Mouse (Mus musculus) spleen, postnatal 4 days (tissue): ENCODE data around the gene Prpf3.
"Not testable (repeated sequence)": the region's sequence is repeated elsewhere in the genome, so short reads cannot be mapped to it uniquely, and the experiment has no call there.

Experiments used
- DNase-seq, 2 experiments: peaks; one replicate each; pipeline ENCODE4 v3.0.0; 2022; ENCODE audit warnings: low spot score in 2 of 2

Gene Prpf3

DNA sequence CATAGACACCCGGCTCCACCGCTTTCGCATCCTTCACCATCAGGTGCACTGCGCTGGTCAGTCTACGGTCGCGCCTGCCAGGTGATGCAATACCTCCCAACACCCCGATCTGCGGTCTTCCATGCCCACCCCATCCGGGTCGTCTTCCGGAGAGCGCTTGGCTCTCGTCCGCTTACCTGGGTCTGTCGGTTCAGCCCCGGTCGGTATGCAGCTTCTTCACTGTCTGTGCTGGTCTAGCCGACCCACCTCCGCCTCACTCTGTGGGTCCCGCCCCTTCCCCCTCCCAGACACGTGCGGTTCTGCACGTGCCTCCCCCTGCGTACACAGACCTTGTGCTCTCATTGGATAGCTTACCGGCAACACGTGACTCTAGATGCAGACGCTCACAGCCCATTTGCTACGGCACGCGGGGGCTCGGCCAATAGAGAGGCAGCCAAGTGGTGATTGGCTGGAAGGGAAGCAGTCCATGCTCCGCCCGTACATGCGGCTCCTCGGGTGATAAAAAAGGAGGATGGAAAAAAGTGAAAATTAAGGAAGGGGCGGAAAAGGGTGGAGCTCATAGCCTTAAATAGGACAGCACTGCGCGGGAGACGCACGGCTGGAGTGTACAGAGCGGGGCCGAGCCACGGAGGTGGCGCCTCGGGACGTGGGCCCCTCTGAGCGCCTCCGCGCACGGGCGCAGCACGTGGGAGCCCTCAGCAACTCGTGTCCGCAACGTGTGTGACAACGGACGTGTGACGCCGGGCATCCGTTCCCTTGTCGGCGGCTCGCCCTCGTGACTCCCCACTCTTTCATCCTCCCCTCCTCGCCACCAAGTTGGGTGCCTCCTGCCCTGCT, 26.5 kb upstream of the Prpf3 start, which contains the start of gene Ciart:
Gene Ciart (minus strand): TSS at position 273 of the 837 bp plus-strand sequence.
- DNase-seq: peak; percentile 81 to 87

DNA sequence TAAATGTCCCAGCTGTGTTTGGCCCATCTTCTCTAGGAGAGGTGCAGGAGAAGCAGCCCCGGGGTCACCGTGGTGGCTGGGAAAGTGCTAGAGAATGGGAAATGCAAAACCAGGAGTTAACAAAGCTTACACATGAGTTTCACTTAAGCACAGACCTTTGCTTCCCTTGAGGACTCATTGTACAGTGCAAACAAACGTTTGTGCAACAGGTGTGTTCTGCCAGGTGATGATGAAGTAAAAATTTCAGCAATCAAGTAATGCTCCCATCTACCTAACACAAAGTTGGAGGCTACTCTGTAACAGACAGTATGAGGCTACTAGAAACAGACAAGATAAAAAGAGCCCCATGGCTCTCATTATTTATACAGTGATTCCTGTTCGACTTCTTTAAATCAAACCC, 23.4 kb upstream of the Prpf3 start:
- no peak for DNase-seq

DNA sequence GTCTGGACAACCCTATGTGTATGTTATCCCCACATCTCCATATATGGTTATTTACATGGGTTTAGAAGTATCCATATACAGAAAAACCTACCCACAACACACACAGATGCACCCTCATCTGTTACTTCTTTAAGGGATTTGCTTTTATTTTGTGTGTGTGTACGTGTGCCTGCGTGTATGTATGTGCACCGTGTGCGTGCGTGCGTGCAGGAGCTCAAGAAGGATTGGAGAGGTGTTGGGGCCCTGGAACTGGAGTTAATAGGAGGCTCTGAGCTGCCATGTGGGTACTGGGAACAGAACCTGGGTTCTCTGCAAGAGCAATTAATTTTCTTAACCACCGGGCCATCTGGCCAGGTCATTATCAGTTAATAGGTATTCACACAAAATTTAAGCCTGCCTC, 16.4 kb upstream of the Prpf3 start:
- no peak for DNase-seq

DNA sequence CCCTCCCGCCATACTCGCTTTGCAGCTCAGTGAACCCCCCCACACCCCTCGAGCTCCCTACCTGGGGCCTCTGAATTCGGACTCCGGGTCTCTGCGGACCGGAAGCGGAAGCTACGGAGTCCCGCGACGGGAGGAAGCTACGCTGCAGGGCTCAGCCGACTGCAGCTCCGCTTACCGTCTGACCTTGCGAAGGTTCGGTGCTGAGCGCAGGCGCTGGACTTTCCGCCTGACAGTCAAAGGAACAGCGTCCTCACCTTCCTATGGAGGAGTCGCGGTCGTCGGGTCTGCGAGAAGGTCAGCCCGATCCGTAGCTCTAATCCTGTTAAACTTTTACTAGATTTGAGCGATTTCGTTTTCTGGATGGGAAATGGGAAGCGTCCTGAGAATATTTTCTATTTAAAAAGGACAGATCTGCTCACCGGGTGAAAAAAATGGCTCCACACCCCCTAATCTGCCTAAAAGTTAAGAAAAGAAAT, 15.7 kb upstream of the Prpf3 start, which contains the start of gene Mrps21:
Gene Mrps21 (minus strand): TSS at position 128 of the 476 bp plus-strand sequence.
- peak; percentile 82 to 90 for DNase-seq

DNA sequence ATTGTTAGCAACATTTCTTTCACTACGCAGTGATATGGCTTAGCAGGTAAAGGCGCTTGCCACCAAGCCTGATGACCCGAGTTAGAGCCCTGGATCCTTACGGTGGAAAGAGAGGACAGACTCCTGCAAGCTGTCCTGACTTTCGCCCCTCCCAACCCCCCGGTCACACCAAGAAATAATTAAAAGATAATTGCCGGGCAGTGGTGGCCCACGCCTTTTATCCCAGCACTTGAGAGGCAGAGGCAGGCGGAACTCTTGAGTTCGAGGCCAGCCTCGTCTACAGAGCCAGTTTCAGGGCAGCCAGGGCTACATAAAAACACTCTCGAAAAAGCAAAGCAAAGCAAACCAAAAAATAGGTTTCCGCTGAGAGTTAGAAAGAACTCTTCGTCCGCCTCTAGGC, 15.3 kb upstream of the Prpf3 start:
- DNase-seq: peak in 1 of 2 experiments; percentile 69

DNA sequence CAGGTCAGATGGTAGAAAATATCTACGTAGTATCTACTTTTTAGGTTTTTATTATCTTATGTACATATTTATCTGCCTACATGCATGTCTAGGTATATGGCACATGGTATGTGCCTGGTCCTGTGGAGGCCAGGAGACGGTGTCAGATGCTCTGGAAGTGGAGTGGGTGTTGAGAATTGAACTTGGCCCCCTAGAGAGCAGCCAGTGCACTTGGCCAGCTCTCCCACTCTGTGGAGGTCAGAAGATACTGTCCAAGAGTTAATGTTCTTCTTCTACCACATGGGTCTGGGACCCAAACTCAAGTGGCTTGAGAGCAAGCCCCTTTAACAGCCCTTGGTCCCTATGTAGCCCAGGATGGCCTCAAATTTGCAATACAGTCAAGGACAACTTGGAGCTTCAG, 11.7 kb upstream of the Prpf3 start:
- DNase-seq: no peak

DNA sequence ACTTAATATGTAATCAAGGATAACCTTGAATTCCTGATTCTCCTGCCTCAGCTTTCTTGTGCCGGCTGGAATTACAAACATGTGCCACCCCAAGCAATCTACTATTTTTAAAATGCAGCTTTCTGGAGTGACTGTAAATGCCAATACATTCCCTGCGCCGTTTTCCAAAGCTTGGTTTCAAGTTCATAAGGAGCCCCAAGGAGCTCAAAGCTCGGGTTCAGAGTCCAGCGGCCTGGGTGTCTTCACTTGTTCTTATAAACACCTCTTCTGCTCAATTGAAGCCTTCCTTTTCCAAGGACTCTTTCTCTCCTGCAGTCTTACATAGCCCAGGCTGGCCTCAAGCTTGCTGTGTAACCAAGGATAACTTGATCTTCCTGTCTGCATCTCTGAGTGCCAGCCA, 10.4 kb upstream of the Prpf3 start:
- DNase-seq: no peak

DNA sequence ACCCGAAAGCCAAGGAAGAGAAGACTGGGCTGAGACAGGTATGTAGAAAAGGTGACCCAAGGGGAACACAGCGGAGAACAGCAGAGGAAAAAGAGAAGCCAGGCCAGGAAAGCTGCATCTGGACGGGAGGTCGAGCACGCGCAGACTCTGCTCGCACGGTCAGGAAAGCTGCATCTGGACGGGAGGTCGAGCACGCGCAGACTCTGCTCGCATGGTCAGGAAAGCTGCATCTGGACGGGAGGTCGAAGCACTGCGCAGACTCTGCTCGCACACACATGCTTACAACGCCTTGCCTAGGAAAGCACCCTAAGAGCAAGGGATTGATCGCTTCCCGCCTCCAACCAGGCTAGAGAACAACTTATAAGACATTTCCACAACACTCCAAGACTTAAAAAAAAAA, 9.9 kb upstream of the Prpf3 start:
- no peak for DNase-seq

DNA sequence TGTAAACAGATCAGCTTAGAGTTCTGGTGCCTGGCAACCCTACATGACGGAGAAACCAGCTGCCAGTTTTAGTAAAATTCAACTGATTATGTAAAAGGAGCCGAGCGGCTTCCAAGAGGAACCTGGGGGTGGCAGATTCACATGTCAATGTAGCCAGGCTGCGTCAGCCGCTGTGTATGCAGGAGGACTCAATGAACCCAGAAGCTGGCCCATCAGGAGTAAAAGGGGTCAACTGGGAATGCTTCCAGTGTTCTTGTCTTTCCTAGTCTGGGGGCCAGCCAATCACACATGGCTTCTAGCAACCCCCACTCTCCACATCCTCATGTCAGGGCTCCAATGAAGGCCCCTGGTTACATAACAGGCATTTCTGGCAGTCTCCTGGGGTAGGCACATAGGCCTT, 9.4 kb upstream of the Prpf3 start:
- DNase-seq: no peak

DNA sequence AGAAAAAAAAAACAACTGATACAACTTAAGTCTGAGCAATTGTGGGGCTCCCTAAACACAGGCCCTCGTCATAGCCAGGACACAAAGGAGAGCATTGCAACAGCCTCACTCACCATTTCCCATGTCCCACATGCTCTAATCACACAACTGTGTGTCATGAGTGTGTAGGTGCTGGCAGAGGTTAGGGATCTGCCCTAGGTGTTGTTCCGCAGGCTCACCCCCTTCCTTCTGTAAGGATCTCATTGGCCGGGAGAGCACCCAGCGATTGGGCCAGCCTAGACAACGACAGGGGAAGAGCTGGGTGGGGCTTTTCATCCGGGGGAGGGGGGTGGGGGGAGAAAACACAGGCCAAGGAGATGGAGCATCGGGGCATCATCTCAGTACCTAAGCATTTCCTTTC, 7.9 kb upstream of the Prpf3 start:
- no peak for DNase-seq

DNA sequence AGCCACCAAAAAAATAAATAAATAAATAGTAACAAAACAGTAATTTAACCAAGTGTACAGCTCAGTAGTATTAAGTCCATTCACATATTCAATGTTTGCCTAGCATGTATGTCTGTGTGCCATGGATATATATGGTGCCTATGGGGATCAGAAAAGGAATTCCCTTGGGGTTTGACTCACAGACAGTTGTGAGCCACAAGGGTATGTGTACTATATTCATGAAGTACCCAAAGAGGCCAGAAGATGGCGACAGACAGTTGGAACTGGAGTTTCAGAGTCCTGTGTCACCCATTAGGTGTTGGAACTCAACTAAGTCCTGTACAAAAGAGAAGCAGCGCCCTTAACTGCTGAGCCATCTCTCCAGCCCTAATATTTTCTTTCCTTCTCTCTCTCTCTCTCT, 6.1 kb upstream of the Prpf3 start:
- DNase-seq: peak; percentile 84 to 90

DNA sequence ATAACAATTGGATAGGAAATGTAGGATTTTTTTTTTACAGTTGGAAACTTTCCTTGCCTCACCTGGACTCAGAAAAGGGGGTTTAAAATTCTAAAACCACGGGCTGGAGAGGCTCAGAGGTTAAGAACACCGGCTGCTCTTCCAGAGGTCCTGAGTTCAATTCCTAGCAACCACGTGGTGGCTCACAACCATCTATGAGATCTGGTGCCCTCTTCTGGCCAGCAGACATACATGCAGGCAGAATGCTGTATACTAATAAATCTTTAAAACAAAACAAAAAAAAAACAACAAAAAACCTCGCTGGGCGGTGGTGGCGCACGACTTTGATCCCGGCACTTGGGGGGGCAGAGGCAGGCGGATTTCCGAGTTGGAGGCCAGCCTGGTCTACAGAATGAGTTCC, 5.5 kb upstream of the Prpf3 start:
- peak; percentile 28 to 76 for DNase-seq

DNA sequence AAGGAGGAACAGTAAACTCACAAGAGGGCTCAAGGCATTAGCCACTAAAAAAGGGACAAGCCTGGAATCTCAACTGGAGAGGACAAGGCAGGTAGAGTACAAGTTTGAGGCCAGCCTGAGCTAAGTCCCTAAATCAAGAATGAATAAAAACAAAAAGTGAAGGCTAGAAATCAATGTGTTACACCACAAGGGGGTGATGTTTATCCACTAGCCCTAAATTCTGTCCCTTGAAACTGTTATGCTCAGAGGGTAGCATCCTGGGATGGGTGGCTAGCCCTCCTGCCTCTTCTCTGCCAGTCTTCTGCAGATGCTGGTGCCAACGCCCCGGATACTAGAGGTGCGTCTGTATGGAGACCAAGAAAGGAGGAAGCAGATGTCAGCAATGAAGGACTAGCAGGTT, 4.6 kb upstream of the Prpf3 start:
- DNase-seq: no peak

DNA sequence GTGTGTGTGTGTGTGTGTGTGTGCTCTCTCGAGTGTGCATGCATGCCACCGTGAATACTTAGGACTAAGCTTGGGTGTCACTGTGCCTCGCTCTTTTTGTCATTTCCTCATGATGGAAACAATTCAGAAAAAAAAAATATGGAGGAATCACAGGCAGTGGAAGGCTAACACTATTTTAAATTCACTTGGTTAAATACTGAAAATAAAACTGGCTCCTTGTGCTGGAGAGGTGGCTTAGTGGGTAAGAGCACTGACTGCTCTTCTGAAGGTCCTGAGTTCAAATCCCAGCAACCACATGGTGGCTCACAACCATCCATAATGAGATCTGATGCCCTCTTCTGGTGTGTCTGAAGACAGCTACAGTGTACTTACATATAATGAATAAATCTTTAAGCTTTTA, 2.6 kb upstream of the Prpf3 start:
- not testable (repeated sequence) for DNase-seq

DNA sequence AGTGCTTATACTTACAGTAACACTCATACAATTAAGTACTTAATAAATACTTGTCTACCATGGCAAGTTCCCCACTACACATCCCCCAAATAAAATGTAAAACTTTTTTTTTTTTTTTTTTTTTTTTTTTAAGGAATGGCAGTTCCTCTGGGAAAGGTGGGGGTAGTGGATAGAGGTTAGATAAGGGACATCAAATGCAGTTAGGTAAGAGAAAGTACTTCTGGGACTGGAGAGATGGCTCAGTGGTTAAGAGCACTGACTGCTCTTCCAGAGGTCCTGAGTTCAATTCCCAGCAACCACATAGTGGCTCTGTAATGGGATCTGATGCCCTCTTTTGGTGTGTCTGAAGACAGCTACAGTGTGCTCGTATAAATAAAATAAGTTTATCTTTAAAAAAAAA, 1.4 kb upstream of the Prpf3 start:
- not testable (repeated sequence) for DNase-seq

DNA sequence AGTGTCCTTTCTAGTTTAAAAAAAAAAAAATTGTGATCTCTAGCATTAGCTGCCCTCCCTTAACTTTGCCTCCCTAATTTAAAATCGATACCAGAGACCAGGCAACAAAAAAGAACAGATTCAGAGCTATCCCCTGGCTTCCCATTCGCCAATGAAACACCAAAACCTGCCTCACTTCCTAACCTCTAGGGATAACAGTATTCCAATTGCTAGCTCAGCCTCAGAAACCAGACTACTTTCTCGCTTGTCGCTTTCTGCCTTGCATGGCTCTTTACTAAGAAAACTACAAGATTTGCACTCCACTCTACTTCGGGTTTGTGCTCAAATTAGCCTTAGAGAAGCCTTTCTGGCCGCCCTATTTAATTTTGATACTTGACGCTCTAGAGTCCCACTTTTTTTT, 430 bp upstream of the Prpf3 start:
- DNase-seq: peak in 1 of 2 experiments; percentile 57

DNA sequence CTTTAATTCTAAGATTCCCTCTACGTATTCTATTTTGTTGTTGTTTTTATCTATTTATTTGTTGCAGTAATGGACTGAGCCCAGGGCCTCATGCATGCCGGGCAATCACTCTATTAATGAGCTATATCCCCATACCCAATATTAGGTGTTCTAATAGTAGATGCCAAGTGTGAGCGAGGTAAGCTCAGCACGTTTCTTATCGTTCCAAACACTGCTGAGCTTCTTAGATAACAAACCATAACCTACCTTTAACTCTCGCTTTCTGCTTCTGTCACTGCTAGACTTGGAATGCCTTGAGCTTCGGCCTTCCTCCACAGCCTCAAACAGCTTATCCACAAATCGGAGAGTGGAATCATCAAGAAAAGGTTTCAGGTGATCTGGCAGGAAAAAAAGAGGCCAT, 4.4 kb downstream of the Prpf3 start:
- DNase-seq: no peak

DNA sequence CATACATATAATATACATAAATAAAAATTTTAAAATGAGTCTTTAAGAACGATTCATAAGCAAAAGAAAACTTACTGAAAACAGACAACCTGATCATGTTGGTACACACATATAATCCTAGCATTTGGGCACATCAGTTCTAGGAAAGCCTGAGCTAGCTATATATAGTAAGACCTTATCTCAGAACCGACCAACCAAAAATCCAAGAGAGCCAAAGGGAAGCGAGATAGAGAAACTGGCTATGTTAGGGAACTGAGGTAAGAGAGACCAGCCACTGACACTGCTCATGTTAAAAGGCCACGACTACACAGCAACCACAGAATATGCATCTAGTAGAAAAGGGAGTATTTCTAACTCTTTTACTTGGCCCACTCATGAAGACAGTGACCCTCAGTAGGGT, 5.1 kb downstream of the Prpf3 start:
- DNase-seq: no peak

DNA sequence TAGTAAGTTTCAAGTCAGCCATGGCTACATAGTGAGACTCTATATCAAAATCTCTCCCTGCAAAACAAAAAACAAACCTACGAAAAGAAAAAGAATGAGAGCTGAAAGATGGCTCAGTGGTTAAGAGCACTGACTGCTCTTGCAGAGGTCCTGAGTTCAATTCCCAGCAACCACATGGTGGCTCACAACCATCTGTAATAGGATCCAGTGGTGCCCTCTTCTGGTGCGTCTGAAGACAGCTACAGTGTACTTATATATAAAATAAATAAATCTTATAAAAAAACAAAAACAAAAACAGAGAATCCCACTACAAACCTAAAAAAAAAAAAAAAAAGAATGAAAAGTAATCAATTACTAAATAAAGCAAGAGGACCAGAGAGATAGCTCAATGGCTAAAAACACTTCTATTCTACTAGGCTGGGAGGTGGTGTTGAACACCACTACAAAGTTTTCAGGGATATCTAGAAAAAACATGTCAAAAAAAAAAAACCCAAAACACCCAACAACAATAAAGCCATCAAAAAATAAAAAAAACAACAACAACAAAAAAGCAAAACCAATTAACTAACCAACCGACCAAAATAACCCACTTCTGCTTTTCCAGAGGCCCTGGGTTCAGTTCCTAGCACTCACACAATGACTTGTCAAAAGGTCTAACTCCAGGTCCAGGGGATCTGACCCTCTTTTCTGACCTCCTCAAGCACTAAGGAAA, 13.0 kb downstream of the Prpf3 start:
- no peak for DNase-seq

DNA sequence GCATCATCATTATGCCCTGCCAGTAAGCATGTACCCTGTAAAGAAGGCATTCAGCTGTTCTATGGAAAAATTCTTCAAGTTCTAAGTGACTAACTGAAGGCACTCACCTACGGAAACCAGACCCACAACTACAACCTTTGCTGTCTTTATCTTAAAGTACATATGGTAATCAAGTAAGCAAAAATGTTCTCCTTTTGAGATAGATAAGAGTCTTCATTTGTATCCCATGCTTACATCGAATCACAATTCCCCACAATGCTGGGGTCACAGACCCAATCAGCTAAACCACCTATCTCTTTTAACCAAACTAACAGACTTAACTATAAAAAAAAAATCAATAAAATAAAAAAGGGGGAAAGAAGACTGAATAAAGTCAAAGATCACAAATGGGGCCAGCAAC, 16.4 kb downstream of the Prpf3 start:
- no peak for DNase-seq

DNA sequence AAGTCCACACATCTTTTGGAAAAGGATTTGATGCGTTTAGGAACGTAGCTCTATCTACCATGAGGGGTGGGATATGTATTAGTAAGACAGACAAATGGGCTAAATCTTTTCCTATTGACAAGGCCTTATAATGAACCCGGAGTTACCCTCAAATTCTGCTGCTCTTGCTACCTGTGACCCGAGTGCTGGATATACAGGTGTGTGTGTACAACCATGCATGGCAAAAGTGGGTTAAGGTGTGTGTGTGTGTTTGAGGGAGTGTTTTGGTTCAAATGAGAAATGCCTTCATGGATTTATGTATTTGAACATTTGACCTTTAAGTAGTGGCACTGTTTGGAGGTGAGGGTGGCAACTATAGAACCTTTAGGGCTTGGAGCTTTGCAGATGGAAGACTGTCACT, 26.6 kb downstream of the Prpf3 start:
- DNase-seq: no peak

DNA sequence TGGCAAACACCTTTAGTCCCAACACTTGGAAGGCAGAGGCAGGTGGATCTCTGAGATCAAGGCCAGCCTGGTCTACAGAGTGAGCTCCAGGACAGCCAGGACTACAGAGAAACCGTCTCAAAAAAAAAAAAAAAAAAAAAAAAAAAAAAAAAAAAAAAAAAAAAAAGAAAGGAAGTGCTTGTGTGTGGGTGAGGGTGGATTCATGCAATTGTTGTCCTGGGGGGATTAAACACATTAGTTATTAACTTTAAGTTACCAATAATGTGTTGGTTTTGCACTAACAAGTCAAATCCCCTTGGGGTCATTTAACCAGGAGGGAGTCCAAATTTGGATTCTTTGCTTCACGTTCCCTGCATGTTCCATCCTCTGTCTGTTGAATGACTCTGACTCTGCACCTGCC, 29.4 kb downstream of the Prpf3 start:
- DNase-seq: no peak
